Mouse (Mus musculus): ENCODE measurements at regions not wholly inside any gene's neighbourhood (a gene's known extent, or its start where the extent isn't known, plus 50 kb on each side); places are given as distances from the start of the nearest gene placed in this dataset.
A peak's percentile ranks its signal among the peaks of the same experiment; 100 is the strongest.
"Not testable (repeated sequence)": the region's sequence is repeated elsewhere in the genome, so short reads cannot be mapped to it uniquely, and the experiment has no call there.

DNA sequence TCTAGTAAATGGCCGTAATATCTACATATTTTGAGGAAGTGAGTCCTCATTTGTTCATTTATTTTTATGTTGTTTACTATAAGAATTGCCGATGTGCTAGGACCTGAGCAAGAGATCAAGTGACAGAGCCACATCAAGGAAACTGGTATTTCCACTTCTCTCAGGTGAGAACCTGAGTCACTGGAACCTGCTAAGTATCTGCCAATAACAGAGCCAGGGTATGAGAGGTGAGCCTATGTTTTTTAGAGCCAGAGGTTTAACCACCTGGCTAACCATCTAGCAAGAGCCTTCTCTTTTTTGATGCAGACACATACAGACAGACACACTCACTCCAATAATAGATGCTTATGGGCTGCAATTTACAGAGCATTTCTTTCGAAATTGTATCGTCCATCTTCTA lies 101.2 kb upstream of the Fam78b start:
- DNase-seq (ENCODE audit: low read depth, low spot score): no peak

DNA sequence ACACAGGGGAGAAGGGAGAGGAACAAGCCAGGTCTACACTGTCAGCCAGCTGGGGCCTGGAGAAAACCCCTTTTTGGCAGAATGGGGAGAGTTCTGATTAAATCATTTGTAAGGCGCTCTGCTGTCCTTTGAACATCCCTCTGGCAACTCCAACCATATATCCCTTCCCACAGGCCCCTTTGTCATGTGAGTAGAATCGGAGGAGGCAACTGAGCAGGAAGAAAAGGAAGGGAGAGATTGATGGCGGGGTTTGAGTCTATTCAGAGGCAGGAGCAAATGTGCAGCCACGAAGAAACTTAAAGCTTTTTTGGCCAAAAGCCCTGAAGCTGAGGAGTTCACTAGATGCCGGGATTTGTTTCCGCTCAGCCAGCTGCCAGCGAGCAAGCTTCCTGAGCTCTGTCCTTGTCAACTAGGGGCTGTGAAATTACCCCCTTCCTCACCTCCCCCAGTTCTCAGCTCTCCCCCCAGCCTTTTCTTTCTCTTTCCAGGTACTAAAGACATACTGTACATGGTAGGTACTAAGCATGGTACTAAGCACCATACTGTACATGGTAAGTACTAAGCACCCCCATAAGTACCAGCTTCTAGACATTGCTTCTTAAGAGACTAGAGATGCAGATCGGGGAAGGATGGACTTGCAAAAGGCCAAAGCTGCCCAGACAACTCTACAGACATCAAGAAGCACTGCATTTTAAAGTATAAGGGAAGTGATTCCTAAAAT lies 100.6 kb upstream of the Fam78b start:
- DNase-seq (ENCODE audit: low read depth, low spot score): no peak

- no peak for DNase-seq (ENCODE audit: low read depth, low spot score)
These were observed 99.6 kb upstream of the Fam78b start for GRCm38 (mm10) chr1:166901574-166901973.

DNA sequence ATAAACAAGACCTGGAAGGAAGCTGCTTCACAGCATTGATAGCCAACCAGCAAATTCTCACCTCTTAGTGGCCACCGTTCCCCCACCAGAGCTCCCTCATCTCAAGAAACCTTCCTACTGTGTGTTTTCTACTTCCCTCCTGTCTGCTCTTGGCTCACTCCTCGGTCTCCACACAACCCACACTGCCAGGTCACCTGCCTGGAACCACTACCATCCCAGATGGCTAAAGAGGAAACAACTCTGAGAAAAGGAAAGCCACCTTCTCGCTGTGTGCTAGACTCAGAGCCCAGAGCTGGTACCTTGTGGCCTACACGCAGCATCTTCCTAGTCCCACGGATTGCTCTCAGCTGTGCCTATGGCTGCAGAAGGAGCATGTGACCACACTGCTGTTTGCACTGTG lies 97.8 kb upstream of the Fam78b start:
- DNase-seq (ENCODE audit: low read depth, low spot score): no peak

GRCm38 (mm10) chr1:166908231-166908805 lies 92.9 kb upstream of the Fam78b start:
- no peak for DNase-seq (ENCODE audit: low read depth, low spot score)

DNA sequence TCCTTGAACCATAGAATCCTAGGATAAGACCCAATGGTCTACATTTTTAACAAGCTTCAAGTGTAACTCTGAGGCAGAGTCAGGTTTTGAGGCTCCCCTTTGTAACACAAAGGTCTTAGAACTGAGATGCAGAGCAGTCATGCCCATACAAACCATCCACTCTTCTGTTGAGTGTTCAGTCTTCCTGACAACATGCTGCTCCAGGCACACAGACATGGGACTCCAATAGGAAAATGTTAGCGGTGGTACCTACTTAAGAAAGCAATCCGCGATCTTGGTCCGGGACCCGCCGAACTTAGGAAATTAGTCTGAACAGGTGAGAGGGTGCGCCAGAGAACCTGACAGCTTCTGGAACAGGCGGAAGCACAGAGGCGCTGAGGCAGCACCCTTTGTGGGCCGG lies 89.0 kb upstream of the Fam78b start:
- DNase-seq (ENCODE audit: low read depth, low spot score): peak; percentile 53

- DNase-seq (ENCODE audit: low read depth, low spot score): no peak
These were observed 78.1 kb upstream of the Fam78b start for GRCm38 (mm10) chr1:166922911-166923712.

GRCm38 (mm10) chr1:166923713-166923975 lies 77.6 kb upstream of the Fam78b start:
- DNase-seq (ENCODE audit: low read depth, low spot score): no peak

- no peak for DNase-seq (ENCODE audit: low read depth, low spot score)
These were observed 77.1 kb upstream of the Fam78b start for GRCm38 (mm10) chr1:166924126-166924525.

GRCm38 (mm10) chr1:166926078-166926477 lies 75.1 kb upstream of the Fam78b start:
- DNase-seq (ENCODE audit: low read depth, low spot score): no peak

DNA sequence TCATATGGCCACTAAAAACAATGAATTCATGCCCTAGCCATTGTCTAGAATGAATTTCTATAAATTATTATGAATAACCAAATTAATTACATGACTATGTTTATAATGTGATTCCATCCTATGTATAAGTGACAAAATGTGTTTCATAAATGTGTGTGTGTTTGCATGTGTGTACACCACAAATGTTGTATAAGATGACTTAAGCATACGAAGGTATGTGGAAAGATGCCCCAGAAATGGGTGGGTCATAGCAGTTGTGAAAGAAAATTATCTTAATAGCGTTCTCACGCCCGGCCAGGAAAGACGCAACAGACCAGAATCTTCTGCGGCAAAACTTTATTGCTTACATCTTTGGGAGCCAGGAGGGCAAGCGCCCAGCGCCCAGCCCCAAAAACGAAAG lies 61.5 kb upstream of the Fam78b start:
- DNase-seq (ENCODE audit: low read depth, low spot score): not testable (repeated sequence)

DNA sequence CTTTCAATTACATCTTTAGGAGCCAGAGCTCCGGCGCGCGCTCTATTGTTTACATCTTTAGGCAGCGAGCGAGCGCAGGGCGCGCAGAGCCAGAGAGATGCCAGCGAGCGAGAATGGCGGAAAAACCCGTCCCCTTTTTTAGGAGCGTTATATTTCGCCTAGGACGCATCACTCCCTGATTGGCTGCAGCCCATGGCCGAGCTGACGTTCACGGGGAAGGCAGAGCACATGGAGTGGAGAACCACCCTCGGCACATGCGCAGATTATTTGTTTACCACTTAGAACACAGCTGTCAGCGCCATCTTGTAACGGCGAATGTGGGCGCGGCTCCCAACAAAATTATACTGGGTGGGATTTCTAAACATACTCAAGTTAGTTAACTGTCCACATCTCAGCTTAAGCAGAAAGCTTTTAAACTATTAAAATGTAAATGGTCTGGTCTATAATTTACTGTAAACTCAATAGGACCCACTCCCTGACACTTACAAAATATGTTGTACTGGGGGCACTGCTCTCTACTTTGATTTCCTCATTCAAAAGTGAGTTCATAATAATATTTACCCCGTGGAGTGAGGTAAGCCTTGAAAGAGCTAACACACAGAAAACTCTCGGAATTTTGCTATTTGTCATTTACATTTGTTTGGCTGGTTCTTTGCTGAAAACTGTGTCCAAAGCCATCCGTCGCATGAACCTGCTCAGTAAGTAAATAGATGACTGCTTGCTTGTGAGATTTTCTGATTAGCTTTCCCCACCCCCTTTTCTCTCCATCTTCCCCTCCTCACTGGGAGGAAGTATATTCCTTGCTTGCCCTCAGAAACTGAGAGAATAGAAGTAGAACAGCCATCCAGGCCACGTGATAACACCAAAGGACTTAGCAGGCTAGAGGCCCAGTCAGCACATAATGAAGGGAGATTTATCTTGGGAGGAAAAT lies 60.8 kb upstream of the Fam78b start:
- DNase-seq (ENCODE audit: low read depth, low spot score): not testable (repeated sequence)

DNA sequence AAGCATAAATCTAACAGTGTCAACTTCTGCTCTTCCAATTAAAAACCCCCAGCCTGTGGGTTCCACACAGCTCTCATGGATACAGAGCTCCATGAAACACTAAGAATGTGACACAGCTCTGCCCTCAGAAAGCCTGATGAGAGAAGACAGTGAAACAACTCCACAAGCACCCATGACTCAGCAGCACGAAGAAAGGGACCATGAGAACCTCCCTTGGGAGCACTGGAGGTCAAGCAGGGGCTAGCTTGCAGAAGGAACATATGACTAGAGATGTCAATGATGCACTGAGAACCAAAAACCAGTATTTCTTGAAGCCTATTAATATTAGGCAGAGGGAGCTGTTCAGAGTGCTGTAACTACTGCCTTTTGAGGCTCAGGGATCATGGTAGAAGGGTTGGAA lies 59.0 kb upstream of the Fam78b start:
- DNase-seq (ENCODE audit: low read depth, low spot score): no peak

DNA sequence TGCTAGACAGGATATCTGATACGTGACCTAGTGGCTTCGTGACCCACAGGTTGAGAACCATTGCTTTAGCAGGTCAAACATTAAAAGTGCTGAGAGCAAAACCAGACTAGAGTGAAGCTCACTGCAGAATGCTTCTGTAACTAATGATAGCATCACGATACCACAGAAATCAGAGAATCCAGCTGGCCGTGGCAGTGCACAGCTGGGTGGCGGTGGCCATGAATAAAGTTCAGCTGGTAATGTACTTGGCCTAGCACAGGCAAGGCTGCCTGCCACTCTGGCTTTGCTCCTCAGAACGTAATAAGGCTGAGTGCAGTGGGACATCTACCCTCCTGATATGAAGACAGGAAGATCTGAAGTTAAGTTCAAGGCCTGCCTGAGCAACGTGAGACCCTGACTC lies 56.7 kb upstream of the Fam78b start:
- no peak for DNase-seq (ENCODE audit: low read depth, low spot score)

- DNase-seq (ENCODE audit: low read depth, low spot score): no peak
These were observed 53.1 kb upstream of the Fam78b start for GRCm38 (mm10) chr1:166947844-166948702.

Data from ZHBTc4 (cell line).